Mouse (Mus musculus): ENCODE measurements around the gene Kif2c. TPM values are rescaled to one million over a fixed set of nuclear protein-coding genes. Genes with fewer than 3 reads are reported as not detected.

The Kif2c gene
- 1 to 10 TPM; 2.1 to 2.3 TPM for total RNA-seq (2021)
- long read RNA-seq, experiment 1, partial matches to known transcripts, result 0 of 4 reads
- long read RNA-seq, experiment 1, other reads (novel, unspliced or antisense), result 1 of 4 reads
- long read RNA-seq, experiment 2, result 0 reads

DNA sequence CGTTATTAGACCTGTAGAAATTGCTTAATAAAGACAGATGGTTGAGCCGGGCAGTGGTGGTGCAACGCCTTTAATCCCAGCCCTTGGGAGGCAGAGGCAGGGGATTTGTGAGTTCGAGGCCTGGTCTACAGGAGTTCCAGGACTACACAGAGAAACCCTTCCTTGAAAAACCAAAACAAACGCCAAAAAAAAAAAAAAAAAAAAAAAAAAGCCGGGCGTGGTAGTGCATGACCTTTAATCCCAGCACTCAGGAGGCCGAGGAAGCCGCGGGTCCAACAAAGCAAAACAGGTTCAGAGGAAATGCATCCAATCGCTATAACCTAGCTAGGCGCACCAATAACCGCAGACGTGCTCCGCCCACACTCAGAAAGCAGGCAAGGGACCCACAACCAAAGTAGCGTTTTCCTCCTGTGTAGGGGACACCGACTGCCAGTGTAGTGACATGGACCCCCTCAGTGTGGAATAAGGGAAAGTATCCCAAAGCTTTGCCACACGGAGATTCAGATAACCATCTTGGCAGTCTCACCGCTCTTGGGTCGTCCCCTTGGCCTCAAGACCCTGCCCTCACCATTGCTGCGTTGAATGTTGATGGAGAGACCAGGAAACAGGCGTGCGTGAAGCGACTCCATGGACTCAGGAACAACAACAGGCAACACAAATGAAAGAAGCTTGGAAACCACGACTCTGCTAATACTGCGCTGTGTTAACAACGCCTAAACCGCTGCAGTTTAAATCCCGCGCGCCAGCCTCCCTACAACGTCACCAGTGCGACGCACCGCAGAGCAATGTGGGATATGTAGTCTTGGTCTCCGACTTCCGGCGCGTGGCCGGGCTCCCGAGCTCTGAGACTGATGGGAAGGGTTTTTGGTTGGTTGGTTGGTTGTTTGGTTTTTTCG lies at the start of gene Kif2c:
Gene Kif2c, minus strand, starts transcription at position 777 of the 896 bp plus-strand sequence.
- peak; percentile 92 to 93 for DNase-seq

DNA sequence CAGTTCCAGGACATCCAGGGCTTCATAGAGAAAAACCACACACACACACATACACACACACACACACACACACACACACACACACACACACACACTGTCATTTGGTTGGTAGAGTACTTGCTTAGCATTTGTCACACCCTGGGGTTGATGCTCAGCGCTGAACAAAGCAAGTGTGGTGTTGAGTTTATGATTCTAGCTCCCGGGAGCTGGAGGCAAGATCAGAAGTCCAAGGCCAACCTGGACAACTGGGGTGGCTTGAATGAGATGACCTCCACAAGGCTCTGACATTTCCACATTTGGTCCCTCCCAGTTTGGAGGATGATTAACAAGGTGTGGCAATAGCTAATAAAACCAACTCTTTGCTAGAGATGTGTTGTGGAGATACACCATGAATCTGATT lies 48.8 kb upstream of the Kif2c start:
- peak in 1 of 2 experiments; percentile 27 for DNase-seq

DNA sequence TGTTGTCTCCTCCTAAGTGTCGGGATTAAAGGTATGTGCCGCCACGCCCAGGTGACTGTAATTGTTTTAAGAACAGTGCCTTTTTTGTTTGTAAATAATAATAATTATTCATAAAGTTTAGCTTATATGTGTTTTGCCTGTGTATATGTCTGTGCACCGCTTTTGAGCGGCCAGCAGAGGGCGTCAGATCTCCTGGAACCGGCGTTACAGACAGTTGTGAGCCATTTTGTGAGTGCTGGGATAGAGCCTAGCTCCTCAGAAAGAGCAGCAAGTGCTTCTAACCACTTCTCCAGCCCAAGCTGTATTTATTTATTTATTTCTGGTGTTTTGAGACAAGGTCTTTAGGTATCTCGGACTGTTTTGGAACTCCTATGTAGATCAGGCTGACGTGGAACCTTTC lies 47.9 kb upstream of the Kif2c start:
- peak in 1 of 2 experiments; percentile 37 for DNase-seq

DNA sequence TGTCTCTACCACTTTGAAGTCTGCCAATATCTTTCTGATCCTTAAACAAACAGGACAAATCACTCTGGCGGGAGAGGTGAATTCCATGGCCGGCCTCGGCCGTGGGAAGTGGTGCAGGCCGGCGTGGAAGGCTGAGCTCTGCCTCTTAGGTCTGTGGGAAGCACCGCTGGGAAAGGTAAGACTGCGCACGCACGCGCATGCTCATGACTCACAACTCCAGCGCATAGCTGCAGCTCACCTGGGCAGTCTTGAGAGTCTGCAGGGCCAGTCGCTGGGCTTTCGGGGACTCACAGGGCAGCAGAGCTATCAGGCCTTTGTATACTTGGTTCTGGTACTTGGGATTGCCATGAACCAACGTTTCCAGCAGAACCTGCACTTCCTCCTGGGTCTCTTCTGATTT lies 47.2 kb upstream of the Kif2c start:
- DNase-seq, result no peak

DNA sequence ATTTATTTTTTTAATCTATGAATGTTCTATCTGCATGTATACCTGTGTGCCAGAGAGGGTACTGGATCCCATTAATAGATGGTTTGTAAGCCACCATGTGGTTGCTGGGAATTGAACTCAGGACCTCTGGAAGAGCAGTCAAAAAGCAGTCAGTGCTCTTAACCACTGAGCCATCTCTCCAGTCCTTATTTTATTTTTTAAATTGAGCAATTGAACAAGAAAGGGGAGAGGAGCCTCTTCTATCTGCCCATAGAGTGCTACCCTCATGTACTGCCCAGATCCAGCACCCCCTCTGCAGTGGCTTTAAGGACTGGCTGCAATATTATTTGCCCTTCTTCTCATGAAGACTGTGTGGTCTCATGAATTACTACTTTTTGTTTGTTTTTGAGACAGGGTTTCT lies 42.8 kb upstream of the Kif2c start:
- no peak for DNase-seq

DNA sequence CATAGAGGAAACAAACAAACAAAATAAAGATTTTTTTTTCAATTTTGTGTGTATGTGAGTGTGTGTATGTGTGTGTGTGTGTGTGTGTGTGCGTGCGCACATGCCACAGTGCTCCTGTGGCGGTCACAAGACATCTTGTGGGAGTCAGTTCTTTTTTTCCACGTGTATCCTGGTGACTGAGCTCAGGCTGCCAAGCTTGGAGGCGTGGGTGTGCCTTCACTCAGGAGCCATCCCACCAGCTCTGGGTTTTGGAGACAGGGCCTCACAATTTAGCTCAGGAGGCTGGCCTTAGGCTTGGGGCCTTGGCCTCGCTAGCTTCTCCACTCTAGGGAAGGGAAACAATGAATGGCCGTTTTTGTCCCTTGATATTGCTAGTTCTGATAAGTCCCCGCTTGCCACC lies 41.7 kb upstream of the Kif2c start:
- no peak for DNase-seq

DNA sequence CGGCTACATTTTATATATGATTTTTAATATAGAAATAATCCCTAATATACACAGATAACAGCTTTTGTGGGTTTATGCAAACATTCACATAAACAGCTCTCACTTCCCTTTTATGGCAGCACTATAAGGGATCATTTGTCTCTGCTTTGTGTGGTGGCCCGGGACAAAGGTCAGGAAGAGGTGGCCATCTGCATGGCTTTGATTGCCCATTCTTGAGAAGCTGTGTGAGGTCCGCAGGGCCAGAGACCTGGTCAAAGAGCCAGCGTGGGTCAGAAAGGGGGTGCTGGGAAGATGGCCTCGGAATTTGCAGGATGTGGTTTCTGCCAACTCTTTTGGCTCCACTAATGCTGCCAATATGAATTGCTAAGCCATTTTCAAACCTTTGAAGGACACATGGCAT lies 40.6 kb upstream of the Kif2c start:
- no peak for DNase-seq

DNA sequence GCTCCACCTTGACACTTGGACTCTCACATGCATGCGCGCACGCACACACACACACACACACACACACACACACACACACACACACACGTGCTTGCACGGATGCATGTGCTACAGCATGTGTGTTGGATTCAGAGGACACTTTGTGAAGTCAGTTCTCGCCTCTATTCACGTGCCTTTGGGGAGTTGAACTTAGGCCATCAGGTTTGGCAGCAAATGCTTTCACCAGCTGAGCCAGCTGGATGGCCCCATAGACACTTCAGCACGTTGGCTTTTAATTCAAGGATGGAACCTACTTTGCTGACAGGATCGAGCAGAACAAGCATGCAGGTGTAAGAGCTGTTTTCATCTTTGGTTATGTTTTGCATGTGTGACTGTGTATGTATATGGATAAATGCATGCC lies 39.4 kb upstream of the Kif2c start:
- DNase-seq, result no peak

DNA sequence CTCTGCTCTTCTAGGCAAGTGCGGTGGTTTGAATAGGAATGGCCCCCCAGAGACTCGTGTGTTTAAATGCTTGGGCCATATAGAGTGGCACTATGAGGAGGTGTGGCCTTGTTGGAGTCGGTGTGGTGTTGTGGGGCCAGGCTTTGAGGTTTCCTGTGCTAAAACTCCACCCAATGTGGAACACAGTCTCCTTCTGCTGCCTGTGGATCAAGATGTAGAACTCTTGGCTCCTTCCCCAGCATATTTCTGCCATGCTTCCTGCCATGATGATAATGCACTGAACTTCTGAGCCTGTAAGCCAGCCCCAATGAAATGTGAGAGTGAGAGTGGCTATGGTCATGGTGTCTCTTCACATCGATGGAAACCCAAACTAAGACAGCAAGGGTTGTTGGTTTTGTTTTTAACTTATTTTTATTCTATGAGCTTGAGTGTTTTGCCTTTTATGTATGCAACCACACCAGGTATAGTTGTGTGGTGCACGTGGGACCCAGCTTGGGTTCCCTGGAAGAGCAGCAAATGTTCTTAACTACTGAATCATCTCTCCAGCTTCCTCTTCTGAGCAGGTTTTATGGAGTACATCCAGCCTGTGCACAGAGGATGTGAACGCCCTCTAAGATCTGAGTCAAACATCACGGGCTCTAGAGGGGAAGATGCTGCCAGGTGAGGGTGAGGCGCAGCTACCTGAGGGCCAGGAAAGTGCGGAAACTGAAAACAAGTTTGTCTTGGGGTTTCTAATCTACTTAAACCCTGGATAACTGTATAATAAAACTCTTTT lies 38.5 kb upstream of the Kif2c start:
- no peak for DNase-seq

DNA sequence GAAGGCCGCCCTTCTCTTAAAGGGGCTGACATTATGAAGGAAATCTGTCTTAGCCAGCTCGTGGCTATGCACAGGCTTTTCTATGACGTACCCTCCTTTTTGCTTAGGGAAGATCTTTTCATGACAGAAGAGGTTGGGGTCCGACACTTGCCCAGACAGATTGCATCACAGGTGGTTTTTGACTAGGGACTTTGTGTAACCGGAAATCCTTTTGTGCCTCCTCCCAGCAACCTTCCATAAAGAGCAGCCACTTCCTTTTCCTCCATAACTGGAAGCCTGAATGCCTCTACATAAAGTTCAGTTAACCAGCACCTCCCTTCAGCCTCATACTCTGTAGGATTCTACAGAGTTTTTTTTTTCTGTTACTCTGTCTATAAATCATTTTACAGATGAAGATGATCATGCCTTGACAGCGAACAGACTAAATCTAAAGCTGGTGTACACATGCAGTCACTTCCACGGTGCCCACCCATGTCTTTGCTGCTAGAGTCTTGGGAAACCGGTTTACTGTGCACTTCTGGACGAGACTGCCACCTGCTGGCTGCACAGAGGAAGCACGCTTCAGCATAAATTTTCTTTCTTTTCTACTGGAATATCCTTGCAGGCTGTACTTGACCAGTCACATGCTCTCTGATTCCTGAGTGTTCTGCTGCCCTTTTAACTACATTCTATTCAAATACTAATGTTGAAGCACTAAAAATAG lies 36.2 kb upstream of the Kif2c start:
- DNase-seq, result peak; percentile 53 to 70

DNA sequence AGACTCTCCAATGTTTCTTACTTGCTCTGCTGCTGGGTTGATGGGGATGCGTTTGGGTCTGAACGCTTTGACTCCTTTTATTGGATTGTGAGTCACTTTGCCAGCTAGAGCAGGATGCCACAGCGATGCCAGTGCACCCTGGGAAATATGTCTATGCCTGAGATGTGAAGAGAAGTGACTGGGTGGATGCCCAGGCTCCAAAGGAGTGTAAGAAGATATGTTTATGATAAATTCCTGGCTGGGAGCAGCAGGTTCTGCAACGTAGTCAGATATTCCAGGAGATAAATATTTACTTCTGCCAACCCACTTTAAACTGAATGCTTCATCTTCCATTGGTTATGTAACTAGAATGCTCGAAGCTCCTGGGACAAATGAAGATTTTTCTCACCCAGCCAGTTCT lies 34.6 kb upstream of the Kif2c start:
- DNase-seq, result no peak

DNA sequence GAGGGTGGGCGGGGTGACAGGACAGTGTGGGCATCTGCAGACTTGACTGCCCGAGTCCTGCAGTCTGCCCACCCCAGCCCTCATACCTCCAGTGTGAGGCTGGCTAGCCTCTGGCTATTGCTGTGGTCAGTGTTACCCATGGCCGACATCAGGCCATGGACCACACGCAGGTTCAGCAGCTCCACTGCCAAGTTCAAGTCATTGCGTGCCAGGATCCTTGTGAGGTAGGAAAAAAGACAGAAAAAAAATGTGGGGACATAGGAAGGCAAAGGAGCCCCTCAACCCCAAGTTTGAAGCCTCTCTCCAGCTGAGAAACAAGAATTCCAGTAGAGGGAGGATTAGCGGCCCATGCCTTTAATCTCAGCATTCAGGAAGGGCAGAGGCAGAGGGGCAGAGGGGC lies 31.8 kb upstream of the Kif2c start:
- DNase-seq, result no peak

DNA sequence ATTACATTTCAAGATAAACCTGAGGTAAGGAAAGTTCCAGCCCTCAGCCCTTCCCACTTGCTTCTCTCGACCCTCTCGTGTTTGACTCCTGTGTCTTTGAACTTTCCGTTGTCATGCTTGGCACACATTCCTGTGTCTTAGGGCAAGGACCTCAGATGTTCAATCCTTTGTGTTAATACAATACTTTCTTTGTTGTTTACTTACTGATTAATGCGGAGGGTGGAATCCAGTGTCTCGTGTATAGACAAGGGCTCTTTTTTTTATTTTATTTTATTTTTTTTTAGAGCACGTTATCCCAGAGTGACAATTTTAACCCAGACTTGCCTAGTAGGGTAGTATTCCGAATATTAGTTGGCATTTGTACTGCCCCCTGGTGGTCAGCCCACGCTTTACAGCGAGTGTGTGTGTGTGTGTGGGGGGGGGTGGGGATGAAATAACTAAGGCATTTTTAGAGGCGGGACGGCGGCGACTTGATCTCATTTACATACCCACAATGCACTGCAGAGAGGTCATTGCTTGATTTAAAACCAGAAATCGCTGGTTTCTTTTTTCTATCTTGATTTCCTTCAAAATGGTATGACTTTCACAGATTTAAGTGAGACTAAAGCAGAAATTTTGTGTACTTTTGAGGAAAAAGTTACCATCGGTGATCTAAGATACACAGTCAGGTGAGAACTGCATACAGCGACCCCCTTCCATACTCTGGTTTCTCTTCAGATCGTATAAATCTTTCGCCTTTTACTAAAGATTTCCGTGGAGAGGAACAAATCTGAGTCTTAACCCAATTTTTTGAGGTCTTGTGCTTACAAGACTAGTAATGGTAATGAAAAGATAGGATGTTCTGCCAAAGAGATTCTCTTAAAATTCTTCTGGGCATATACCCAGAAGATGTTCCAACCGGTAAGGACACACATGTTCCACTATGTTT lies 28.0 kb upstream of the Kif2c start:
- peak; percentile 82 to 88 for DNase-seq

DNA sequence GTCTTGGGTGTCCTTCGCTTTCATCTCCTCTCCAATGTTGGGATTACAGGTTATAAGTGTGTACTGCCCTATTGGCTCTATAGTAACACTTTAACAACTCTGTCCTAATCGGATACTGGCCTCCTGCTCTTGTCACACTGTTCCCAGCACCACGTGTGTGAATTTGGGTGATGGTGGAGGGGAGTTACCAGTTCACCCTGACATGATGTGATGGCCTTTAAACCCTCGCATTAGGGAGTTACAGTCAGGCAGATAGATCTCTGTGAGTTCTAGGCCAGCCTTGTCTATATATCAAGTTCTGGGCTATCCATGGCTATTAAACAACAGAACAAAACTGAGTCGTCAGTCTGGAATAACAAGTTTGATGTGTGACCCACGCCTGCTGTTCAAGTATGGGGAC lies 27.2 kb upstream of the Kif2c start:
- DNase-seq, result no peak

DNA sequence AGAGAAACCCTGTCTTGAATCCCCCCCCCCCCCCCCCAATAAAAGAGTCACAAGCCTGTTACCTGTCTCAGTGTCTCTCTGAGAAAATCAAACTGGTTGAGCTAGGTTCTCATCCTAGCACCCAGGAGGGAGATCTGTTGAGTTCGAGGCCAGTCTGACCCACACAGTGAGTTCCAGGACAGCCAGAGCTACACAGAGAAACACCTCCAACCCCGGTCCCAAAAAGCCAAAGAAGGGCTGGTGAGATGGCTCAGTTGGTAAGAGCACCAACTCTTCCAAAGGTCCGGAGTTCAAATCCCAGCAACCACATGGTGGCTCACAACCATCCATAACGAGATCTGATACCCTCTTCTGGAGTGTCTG lies 20.5 kb upstream of the Kif2c start:
- no peak for DNase-seq

DNA sequence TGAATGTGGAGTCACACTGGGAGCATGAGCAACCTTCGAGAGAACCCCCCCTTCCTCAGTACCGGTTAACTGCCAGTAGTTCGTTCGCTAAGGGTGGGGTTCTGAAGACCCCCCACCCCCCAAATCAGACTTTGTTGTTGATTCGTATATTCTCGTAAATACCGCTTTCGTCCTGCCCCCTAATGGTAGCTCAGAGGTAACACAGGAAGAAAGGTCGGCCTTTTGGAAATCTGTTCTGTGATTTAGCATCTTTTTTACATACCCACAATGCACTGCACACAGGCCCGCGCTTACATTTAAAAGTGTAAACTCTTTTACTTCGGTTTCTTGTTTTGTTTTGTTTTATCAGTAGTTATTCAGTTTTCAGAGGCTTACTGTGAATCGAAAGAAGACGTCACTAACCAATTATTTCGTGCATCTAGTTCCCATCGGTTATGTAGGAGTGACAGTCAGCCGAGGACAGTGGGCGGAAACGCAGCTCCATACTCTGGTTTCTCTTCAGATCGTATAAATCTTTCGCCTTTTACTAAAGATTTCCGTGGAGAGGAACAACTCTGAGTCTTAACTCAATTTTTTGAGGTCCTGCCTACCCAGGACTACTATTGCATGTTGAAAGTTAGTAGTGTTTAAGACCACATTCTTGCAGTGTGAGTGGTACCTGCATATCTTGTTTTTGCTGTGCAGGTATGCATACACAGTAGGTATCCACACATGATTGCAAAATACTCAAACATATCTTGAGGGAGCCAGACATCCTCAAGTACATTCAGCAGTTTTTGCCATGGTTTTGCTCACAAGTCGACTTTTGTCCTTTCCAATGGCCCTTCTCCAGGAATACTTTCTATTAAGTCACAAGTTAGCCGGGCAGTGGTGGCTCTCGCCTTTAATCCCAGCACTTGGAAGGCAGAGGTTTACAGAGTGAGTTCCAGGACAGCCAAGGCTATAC lies 19.9 kb upstream of the Kif2c start:
- DNase-seq, result peak; percentile 28 to 58

DNA sequence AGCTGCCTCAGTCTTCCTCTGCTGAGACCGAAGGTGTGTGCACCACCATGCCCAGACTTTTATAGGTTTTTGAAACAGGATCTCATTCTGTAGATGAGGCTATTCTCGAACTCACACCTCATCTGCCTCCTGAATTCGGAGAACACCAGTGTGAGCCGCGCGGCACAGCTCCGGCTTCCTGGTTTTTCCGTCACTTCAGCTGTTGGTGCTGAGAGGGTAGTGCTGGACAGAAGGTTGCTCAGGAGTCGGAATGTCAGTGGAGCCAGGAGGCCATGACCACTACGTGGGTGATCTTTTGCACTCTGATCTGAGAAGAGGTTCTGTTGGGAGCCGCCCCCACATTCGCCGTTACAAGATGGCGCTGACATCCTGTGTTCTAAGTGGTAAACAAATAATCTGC lies 9.4 kb upstream of the Kif2c start:
- no peak for DNase-seq

DNA sequence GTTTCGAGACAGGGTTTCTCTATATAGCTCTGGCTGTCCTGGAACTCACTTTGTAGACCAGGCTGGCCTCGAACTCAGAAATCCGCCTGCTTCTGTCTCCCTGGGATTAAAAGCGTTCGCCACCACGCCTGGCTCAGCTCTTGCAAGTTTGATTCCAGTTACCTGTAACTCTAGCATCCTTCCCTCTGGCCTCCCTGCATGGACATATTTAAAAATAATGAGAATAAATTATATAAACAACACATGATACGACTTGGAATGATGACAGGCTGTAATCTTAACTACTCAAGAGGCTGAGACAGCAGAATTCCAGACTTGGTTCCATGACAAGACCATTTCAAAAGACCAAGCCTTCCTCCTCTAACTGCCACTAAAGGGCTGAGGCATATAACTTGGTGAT lies 8.2 kb upstream of the Kif2c start:
- no peak for DNase-seq

DNA sequence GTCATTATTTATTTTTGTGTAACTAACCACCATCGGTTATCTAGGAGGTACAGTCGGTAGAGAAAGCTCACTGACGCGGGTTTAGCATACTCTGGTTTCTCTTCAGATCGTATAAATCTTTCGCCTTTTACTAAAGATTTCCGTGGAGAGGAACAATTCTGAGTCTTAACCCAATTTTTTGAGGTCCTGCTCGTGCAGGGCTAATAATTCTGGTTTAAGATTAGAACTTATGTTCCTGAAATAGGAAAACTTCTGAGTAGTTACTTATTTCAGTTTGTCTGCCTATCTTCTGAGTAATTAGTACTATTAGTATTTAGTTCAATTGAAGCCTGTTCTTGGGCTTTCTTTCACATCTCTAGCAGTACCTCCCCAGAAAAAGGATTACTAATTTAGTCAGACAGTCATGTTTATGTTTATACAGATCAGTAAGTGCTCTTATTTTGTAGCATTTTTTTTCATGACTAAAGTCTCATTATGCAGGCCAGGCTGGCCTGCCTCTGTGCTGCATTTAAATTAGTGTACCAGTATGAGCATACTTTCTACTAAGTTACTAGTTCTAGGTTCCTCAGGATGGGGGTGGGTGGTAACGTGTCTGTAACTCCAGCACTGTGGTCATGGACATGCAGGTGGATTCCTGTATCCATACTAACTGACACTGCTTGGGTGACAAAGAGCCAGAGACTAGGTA lies 7.6 kb upstream of the Kif2c start:
- DNase-seq, result no peak

DNA sequence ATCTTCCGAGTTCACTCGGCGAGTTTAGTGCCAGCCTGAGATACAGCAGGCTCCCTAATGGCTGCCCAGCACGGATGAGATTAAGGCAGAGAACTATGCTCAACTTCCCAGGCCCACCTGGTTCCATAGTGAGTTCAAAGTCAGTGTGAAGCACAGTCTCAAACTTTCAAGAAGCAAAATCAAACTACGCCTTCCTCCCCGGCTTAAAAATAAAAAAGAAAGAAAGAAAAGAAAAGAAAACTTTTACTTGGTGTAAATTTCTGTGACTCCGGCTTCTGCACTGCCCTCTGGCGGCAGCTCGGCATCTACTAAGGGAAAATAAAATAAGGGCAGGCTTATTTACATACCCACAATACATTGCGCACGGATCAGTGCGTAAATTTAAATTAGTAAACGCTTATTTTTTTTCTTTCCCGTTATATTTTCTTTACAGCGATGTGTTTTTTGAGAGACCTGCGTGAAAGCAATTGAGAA lies 7.0 kb upstream of the Kif2c start:
- peak; percentile 83 to 90 for DNase-seq

All from adrenal gland, postnatal 36 days (tissue).